Mouse (Mus musculus) liver, postnatal 0 days (tissue): Measurements from ENCODE around the gene Mst1. TPM values are rescaled to one million over a fixed set of nuclear protein-coding genes. Genes with fewer than 3 reads are reported as not detected.

Source experiments
- ATAC-seq: fragments of 200-750 bp; cut with Nextera tagmentation; 2 replicates; pipeline ENCODE4 v1.8.0; 2017; ENCODE audit warnings: mild to moderate bottlenecking, moderate library complexity
- DNase-seq: peaks from one replicate; pipeline ENCODE4 v3.0.0-alpha.2; 2016
- H3K27ac ChIP-seq: fragments of 300-500 bp; sonication (generic); 2 replicates; pipeline ENCODE4 v1.5.1; 2014; ENCODE audit warnings: antibody characterized with exemption, moderate library complexity, mild to moderate bottlenecking, low read depth
- H3K27me3 ChIP-seq: fragments of 300-500 bp; sonication (generic); 2 replicates; pipeline ENCODE4 v1.6.1; 2014; ENCODE audit warnings: low read length, control low read depth, mixed read lengths; ENCODE audit not compliant: insufficient read depth
- H3K36me3 ChIP-seq: fragments of 300-500 bp; sonication (generic); replicated peaks from 2 replicates; pipeline ENCODE4 v1.6.1; 2014; ENCODE audit warnings: mild to moderate bottlenecking, control low read depth, low read length, moderate library complexity, mixed read lengths; ENCODE audit not compliant: insufficient read depth
- H3K4me1 ChIP-seq: fragments of 300-500 bp; sonication (generic); 2 replicates; pipeline ENCODE4 v1.6.1; 2014; ENCODE audit warnings: antibody characterized with exemption, mild to moderate bottlenecking, control low read depth; ENCODE audit not compliant: insufficient read depth
- H3K4me2 ChIP-seq: fragments of 300-500 bp; sonication (generic); 2 replicates; pipeline ENCODE4 v1.6.1; 2014; ENCODE audit warnings: low read depth, mild to moderate bottlenecking, low read length, moderate library complexity, mixed read lengths
- H3K4me3 ChIP-seq: fragments of 300-500 bp; sonication (generic); 2 replicates; pipeline ENCODE4 v1.5.1; 2014; ENCODE audit warnings: low read depth, low read length
- H3K9ac ChIP-seq: fragments of 300-500 bp; sonication (generic); replicated peaks from 2 replicates; pipeline ENCODE4 v1.6.1; 2014; ENCODE audit warnings: mild to moderate bottlenecking, moderate library complexity
- H3K9me3 ChIP-seq: fragments of 300-500 bp; sonication (generic); 2 replicates; pipeline ENCODE4 v1.6.1; 2016; ENCODE audit warnings: mild to moderate bottlenecking, control low read depth, low read length, mixed read lengths
- CTCF ChIP-seq: sonication (generic); IDR thresholded peaks from 2 replicates; pipeline ENCODE4 v1.5.1; 2016; ENCODE audit warnings: antibody characterized with exemption, low read depth
- EP300 ChIP-seq: IDR thresholded peaks from 2 replicates; pipeline ENCODE4 v1.6.1; 2016; ENCODE audit warnings: antibody characterized with exemption, low read depth, mild to moderate bottlenecking
- WGBS: fragments of 180-500 bp; shearing (Covaris S2); extraction: QIAGEN DNeasy Blood & Tissue Kit; methylation state at CpG from one replicate; pipeline ENCODE4 v1.1.7; 2014; ENCODE audit not compliant: insufficient replicate concordance; 5-methylcytosine and 5-hydroxymethylcytosine counted together
- polyA plus RNA-seq: library from polyadenylated mRNA; unstranded; fragments of >200 nt; fragmentation: Nextera tagmentation; extraction: Ambion mirVana; gene quantifications from 2 replicates; pipeline ENCODE4 v1.2.1, GENCODE M21; 2015

The Mst1 gene
- polyA plus RNA-seq, 1 experiment from 2014 or later: 93.0 TPM

DNA sequence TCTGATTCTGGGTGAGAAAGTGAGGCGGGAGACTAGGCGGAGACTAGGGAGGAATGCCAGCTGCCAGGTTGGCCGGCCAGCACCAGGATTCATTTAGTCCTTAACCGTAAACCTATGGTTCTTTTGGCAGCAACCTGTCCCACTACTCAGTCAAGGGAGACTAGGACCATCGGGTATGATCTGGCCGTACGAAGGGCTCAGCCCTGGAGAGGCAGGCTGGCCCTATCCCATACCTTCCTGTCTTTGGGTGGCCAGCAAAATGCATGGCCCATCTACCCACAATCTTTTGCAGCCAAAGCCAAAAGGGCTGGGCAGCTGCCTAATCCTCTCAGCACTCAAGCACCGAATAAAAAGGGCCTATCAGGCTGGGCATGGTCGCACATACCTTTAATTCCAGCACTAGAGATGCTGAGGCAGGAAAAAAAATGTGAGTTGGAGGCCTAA lies 7.7 kb upstream of the Mst1 start:
- Histone ChIP-seq H3K4me1 (peaks cover 6% of the 10 kb centered on the region), H3K4me3 (no peak overlapping the region), H3K27me3 (no peaks in the 10 kb centered on the region), H3K9ac (no peak overlapping the region), H3K9me3 (no peaks in the 10 kb centered on the region), H3K4me2 (no peak overlapping the region), H3K27ac (no peak overlapping the region), H3K36me3 (peaks cover 78% of the 10 kb centered on the region)
- no peak for TF ChIP-seq CTCF
- no peak for TF ChIP-seq EP300
- DNase-seq (no peak), ATAC-seq (no peak)
- WGBS: 88% methylated on average over 9 of the region's 9 CpGs

DNA sequence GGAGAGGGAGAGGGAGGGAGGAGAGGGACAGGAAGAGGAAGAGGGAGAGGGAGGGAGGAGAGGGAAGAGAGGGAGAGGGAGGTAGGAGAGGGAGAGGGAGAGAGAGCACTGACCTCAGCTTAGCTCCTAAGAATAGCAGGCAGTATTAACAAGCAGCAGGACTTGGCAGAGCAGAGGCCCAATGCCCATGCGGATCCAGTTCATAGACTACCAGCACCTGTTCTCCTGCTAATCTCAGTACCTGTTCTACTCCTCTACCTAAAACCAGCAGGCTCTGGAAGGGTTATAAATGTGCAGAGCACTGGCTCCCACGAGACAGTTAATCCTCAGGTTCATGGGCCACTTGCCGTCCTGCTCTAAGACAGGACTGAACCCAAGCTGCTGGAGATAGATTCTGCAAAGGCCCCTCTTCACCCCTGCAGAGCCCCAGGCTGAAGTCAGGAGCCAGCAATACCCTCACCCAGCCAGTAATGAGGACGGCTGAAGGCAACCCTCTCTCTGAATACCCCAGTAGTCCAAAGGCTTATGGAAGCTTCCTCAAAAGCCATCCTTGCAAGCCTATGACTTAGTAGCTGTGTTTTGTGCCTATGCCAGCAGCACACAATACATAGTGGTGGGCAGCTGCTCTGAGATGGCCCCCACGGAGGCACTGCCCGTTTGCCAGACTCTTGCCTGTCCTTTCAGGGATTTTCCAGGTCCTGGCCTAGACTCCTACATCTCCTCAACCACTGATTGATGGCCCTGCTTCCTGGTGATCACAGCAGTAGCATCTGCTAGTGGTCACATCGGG lies 6.9 kb upstream of the Mst1 start:
- DNase-seq (no peak), ATAC-seq (no peak)
- Histone ChIP-seq H3K36me3 (peaks cover 72% of the 10 kb centered on the region), H3K4me1 (peaks cover 14% of the 10 kb centered on the region), H3K27me3 (no peaks in the 10 kb centered on the region), H3K4me3 (no peak overlapping the region), H3K4me2 (no peak overlapping the region), H3K9ac (no peak overlapping the region), H3K27ac (no peak overlapping the region), H3K9me3 (no peaks in the 10 kb centered on the region)
- 78% methylated on average over 7 of the region's 7 CpGs for WGBS
- no peak for TF ChIP-seq CTCF
- no peak for TF ChIP-seq EP300

DNA sequence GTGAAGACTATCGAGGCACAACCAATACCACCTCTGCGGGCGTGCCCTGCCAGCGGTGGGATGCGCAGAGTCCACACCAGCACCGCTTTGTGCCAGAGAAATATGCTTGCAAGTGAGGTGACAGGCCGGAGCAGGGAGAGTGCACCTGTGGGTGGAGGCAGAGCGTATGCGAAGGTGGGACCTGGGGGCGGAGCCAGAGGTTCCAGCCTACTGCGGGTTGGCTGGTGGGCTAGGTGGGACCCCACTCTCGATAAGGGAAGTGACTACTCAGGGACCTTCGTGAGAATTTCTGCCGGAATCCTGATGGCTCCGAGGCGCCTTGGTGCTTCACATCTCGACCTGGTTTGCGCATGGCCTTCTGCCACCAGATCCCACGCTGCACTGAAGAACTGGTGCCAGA lies 2.3 kb downstream of the Mst1 start:
- Histone ChIP-seq H3K27ac (peak overlapping the region; percentile 63), H3K36me3 (peaks cover 42% of the 10 kb centered on the region), H3K27me3 (no peaks in the 10 kb centered on the region), H3K4me3 (peak overlapping the region; percentile 2; the same call in 1 of the 2 replicates), H3K4me2 (peak overlapping the region; percentile 56), H3K4me1 (peaks cover 62% of the 10 kb centered on the region), H3K9ac (peak overlapping the region; percentile 23), H3K9me3 (no peaks in the 10 kb centered on the region)
- WGBS: 8% methylated on average over 19 of the region's 19 CpGs
- ATAC-seq: no peak
- no peak for TF ChIP-seq CTCF
- TF ChIP-seq EP300: no peak
- peak; percentile 57 for DNase-seq

DNA sequence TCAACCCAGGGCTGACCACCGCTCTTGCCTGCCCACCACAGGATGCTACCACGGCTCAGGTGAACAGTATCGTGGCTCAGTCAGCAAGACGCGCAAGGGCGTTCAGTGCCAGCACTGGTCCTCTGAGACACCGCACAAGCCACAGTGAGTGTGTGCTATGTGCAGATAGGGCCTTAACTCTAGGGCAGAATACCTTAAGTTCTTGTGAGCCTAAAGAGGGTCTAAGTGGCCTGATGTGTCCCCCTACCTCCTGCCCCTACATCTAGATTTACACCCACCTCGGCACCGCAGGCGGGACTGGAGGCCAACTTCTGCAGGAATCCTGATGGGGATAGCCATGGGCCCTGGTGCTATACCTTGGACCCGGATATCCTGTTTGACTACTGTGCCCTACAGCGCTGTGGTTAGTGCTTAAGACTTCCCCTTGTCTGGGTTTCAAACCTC lies 2.8 kb downstream of the Mst1 start, which contains the start of gene Rnf123:
Rnf123 (minus strand) TSS at position 359 of the 444 bp plus-strand sequence.
- TF ChIP-seq CTCF (no peak), EP300 (no peak; the same call in 1 of the 2 replicates)
- WGBS: 25% methylated on average over 12 of the region's 12 CpGs
- DNase-seq (peak; percentile 54), ATAC-seq (no peak)
- H3K9me3 ChIP-seq: no peaks in the 10 kb centered on the region
- peaks cover 47% of the 10 kb centered on the region for H3K36me3 ChIP-seq
- peak within 1 kb of the TSS; percentile 56 for H3K4me2 ChIP-seq
- peak within 1 kb of the TSS; percentile 42 for H3K9ac ChIP-seq
- peak within 1 kb of the TSS; percentile 2; the same call in 1 of the 2 replicates for H3K4me3 ChIP-seq
- H3K27ac ChIP-seq: peak within 1 kb of the TSS; percentile 63
- H3K27me3 ChIP-seq: no peaks in the 10 kb centered on the region
- peaks cover 57% of the 10 kb centered on the region for H3K4me1 ChIP-seq

DNA sequence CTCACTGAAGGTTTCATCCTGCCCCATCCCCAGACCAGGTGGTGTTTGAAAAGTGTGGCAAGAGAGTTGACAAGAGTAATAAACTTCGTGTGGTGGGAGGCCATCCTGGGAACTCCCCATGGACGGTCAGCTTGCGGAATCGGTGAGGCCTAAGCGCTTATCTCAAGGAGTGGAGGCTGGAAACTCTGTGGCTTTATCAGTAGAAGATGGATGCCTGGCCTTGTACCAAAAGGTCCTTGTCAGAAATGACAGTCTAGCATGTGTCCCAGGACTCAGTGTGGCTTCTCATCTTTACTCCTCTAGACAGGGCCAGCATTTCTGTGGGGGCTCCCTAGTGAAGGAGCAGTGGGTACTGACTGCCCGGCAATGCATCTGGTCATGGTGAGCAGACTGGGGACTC lies 3.3 kb downstream of the Mst1 start:
- no peak for DNase-seq
- Histone ChIP-seq H3K9me3 (no peaks in the 10 kb centered on the region), H3K27me3 (no peaks in the 10 kb centered on the region), H3K4me1 (peaks cover 52% of the 10 kb centered on the region), H3K4me3 (no peak overlapping the region), H3K36me3 (peaks cover 52% of the 10 kb centered on the region), H3K27ac (peak overlapping the region; percentile 63), H3K9ac (peak overlapping the region; percentile 42), H3K4me2 (peak overlapping the region; percentile 56)
- ATAC-seq: no peak
- peak; percentile 75 for TF ChIP-seq EP300
- TF ChIP-seq CTCF: no peak
- 58% methylated on average over 6 of the region's 6 CpGs for WGBS

- 78% methylated on average over 4 of the region's 4 CpGs for WGBS
- peaks cover 69% of the 10 kb centered on the region for H3K36me3 ChIP-seq
- no peak overlapping the region for H3K4me2 ChIP-seq
- TF ChIP-seq EP300: no peak
- TF ChIP-seq CTCF: no peak
- H3K27me3 ChIP-seq: no peaks in the 10 kb centered on the region
- no peaks in the 10 kb centered on the region for H3K9me3 ChIP-seq
- no peak for DNase-seq
- ATAC-seq: no peak
- H3K27ac ChIP-seq: peak overlapping the region; percentile 63
- no peak overlapping the region for H3K4me3 ChIP-seq
- peak overlapping the region; percentile 24 for H3K9ac ChIP-seq
- H3K4me1 ChIP-seq: peaks cover 44% of the 10 kb centered on the region
Observed at GRCm38 (mm10) chr9:108085261-108085660, 5.0 kb downstream of the Mst1 start.
